Mouse (Mus musculus) CH12.LX (cell line): ENCODE data around the gene Grid1. TPM values are rescaled to one million over a fixed set of nuclear protein-coding genes. Genes with fewer than 3 reads are reported as not detected.

Experiments used
- DNase-seq: peaks from one replicate; pipeline ENCODE4 v3.0.0-alpha.2; 2013; ENCODE audit errors: extremely low read depth
- H3K27ac ChIP-seq: 2 replicates; pipeline ENCODE4 v1.5.1; 2012; ENCODE audit warnings: low read depth, mild to moderate bottlenecking, control low read depth, moderate library complexity; ENCODE audit not compliant: insufficient read depth
- H3K27me3 ChIP-seq: replicated peaks from 2 replicates; pipeline ENCODE3; 2012; ENCODE audit warnings: inconsistent platforms
- H3K36me3 ChIP-seq, 2 experiments: replicated peaks in 1 of 2; 2 replicates each; pipeline versions ENCODE3 to v1.6.1; 2012; ENCODE audit warnings: inconsistent platforms in 1 of 2, low read length in 1 of 2, mild to moderate bottlenecking in 1 of 2, mixed read lengths in 1 of 2, moderate library complexity in 1 of 2; ENCODE audit not compliant: control insufficient read depth in 1 of 2, insufficient read depth in 1 of 2
- H3K4me1 ChIP-seq, 2 experiments: 2 replicates each; pipeline ENCODE4 v1.6.1; 2012; ENCODE audit warnings: inconsistent platforms in 1 of 2, moderate library complexity in 1 of 2; ENCODE audit not compliant: insufficient read depth in 2 of 2, control insufficient read depth in 1 of 2
- H3K4me2 ChIP-seq: 2 replicates; pipeline ENCODE4 v1.6.1; 2012; ENCODE audit warnings: low read depth, mild to moderate bottlenecking, control low read depth; ENCODE audit not compliant: poor library complexity, insufficient read depth, severe bottlenecking
- H3K4me3 ChIP-seq, 3 experiments: fragments of 150-350 bp in 1 of 3; sonication (generic) in 1 of 3; replicated peaks in 1 of 3; 2 replicates each; pipeline versions ENCODE3 to v1.5.1; 2011 to 2012; ENCODE audit warnings: low read depth in 2 of 3, low read length in 2 of 3, mild to moderate bottlenecking in 2 of 3, moderate library complexity in 2 of 3, control low read depth in 1 of 3, improper control_type of control experiment in 1 of 3, inconsistent platforms in 1 of 3, mixed read lengths in 1 of 3; ENCODE audit not compliant: poor library complexity in 1 of 3
- H3K79me2 ChIP-seq: replicated peaks from 2 replicates; pipeline ENCODE4 v1.6.1; 2012; ENCODE audit warnings: mild to moderate bottlenecking, moderate library complexity; ENCODE audit not compliant: control insufficient read depth, poor library complexity, insufficient read depth, severe bottlenecking; ENCODE audit errors: extremely low read depth
- H3K9ac ChIP-seq: 2 replicates; pipeline ENCODE4 v1.6.1; 2012; ENCODE audit warnings: low read depth, mild to moderate bottlenecking, control low read depth, moderate library complexity; ENCODE audit not compliant: insufficient read depth
- H3K9me3 ChIP-seq: replicated peaks from 2 replicates; pipeline ENCODE3; 2012; ENCODE audit warnings: low read length, inconsistent platforms, mixed read lengths
- BHLHE40 ChIP-seq: IDR thresholded peaks from 2 replicates; pipeline ENCODE4 v1.6.1; 2011; ENCODE audit warnings: mild to moderate bottlenecking, low read depth, low read length, improper control_type of control experiment
- CTCF ChIP-seq, 2 experiments: IDR thresholded peaks in 1 of 2; conservative IDR thresholded peaks in 1 of 2; 2 replicates each; pipeline ENCODE4 v1.5.1; 2011 to 2012; ENCODE audit warnings: low read depth in 2 of 2, low read length in 2 of 2, improper control_type of control experiment in 1 of 2, inconsistent platforms in 1 of 2, mild to moderate bottlenecking in 1 of 2, moderate library complexity in 1 of 2
- EP300 ChIP-seq: IDR thresholded peaks from 2 replicates; pipeline ENCODE4 v1.6.1; 2011; ENCODE audit warnings: low read length, improper control_type of control experiment
- ETS1 ChIP-seq: conservative IDR thresholded peaks from 2 replicates; pipeline ENCODE4 v1.6.1; 2012; ENCODE audit warnings: low read depth, mild to moderate bottlenecking, inconsistent platforms, low read length, improper control_type of control experiment, moderate library complexity
- HCFC1 ChIP-seq: IDR thresholded peaks from 2 replicates; pipeline ENCODE4 v1.6.1; 2012; ENCODE audit warnings: low read depth, mild to moderate bottlenecking, inconsistent platforms, low read length, improper control_type of control experiment
- MAX ChIP-seq: IDR thresholded peaks from 2 replicates; pipeline ENCODE4 v1.6.1; 2011; ENCODE audit warnings: low read length, improper control_type of control experiment
- MAZ ChIP-seq: IDR thresholded peaks from 2 replicates; pipeline ENCODE4 v1.6.1; 2012; ENCODE audit warnings: low read depth, mild to moderate bottlenecking, inconsistent platforms, low read length, improper control_type of control experiment, moderate library complexity
- MYC ChIP-seq: IDR thresholded peaks from 2 replicates; pipeline ENCODE4 v1.6.1; 2011; ENCODE audit warnings: low read depth, mild to moderate bottlenecking, improper control_type of control experiment, low read length
- PAX5 ChIP-seq: IDR thresholded peaks from 2 replicates; pipeline ENCODE4 v1.6.1; 2012; ENCODE audit warnings: low read length, inconsistent platforms, mixed read lengths
- SMC3 ChIP-seq: IDR thresholded peaks from 2 replicates; pipeline ENCODE4 v1.6.1; 2011; ENCODE audit warnings: low read depth, low read length, improper control_type of control experiment
- ZMIZ1 ChIP-seq: IDR thresholded peaks from 2 replicates; pipeline ENCODE4 v1.6.1; 2012; ENCODE audit warnings: low read depth, mild to moderate bottlenecking, inconsistent platforms, low read length, improper control_type of control experiment
- dilution Hi-C: fragments of 300-500 bp; cut with MboI; formaldehyde crosslinking; loops from 2 replicates; pipeline ENCODE4 v1.14.3; 2020; ENCODE audit warnings: low sequenced_read_pairs; ENCODE audit not compliant: extremely low pct_unique_long_range_greater_than_20kb, extremely low pct_ligation_motif_present
- in situ Hi-C: fragments of 300-500 bp; cut with MboI; formaldehyde crosslinking; loops from 3 replicates; pipeline ENCODE4 v1.14.3; 2019; ENCODE audit warnings: low sequenced_read_pairs, low pct_ligation_motif_present, low pct_unique_long_range_greater_than_20kb, mixed read lengths
- polyA plus RNA-seq: library from polyadenylated mRNA; unstranded; fragments of >175 nt; gene quantifications from 2 replicates; pipeline ENCODE4 v1.2.1, GENCODE M21; 2012; ENCODE audit warnings: low read depth; ENCODE audit not compliant: insufficient read length
- total RNA-seq, 2 experiments: library from RNA; depleted of rRNA; stranded (reverse); fragments of 300-350 nt in 1 of 2; fragments of >200 nt in 1 of 2; gene quantifications; 2 replicates each; pipeline ENCODE4 v1.2.3; 2012 to 2014

The Grid1 gene
- total and polyA plus RNA-seq, 3 experiments = not detected

DNA sequence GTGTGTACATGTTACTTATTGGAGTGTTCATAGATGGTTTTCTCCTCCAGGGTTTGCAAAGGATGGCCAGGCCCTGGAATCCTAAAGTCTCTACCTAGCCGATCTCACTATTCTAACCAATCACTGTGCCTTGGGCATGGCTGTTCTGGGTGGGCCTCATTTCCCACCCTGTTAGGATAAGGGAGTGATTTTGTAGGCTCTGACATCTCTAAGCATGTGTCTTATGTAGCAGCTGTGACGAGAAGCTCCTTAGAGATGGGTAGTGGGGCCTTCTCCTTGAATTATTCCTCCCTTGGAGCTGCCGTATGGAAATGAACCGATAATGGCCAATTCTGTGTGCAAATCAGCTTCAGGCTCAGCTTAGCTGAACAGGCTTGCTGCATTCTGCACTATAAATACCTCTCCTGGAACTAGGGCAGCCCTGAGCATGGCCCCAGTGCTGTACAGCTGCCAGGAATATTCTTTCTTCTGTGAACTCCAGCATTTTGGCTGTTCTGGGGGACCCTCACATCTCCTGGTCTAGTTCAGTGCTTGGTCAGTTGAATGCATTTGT is 143.8 kb downstream of the Grid1 start:
- in situ Hi-C loops (no loop called here), dilution Hi-C loops (no loop called here)
- no peaks in the 10 kb centered on the region for H3K9me3 ChIP-seq
- H3K4me3 ChIP-seq = no peak overlapping the region
- H3K9ac ChIP-seq = no peak overlapping the region
- no peaks in the 10 kb centered on the region for H3K36me3 ChIP-seq
- no peak overlapping the region for H3K4me2 ChIP-seq
- H3K4me1 ChIP-seq = peaks cover 0 to 10% of the 10 kb centered on the region in 2 experiments; a peak in 2 of 4 replicates
- H3K27me3 ChIP-seq = no peaks in the 10 kb centered on the region
- no peak for DNase-seq
- no peaks in the 10 kb centered on the region for H3K79me2 ChIP-seq
- H3K27ac ChIP-seq = no peak overlapping the region
- TF ChIP-seq CTCF (conservative IDR thresholded peaks at IDR 0.05 in 1 of 2, IDR thresholded peaks at IDR 0.05 in 1 of 2; ENCODE audit: low read depth in 2 of 2, low read length in 2 of 2) (no peak), EP300 (no peak), ETS1 (no peak), BHLHE40 (no peak), PAX5 (no peak), MAX (no peak), SMC3 (no peak), HCFC1 (no peak)

DNA sequence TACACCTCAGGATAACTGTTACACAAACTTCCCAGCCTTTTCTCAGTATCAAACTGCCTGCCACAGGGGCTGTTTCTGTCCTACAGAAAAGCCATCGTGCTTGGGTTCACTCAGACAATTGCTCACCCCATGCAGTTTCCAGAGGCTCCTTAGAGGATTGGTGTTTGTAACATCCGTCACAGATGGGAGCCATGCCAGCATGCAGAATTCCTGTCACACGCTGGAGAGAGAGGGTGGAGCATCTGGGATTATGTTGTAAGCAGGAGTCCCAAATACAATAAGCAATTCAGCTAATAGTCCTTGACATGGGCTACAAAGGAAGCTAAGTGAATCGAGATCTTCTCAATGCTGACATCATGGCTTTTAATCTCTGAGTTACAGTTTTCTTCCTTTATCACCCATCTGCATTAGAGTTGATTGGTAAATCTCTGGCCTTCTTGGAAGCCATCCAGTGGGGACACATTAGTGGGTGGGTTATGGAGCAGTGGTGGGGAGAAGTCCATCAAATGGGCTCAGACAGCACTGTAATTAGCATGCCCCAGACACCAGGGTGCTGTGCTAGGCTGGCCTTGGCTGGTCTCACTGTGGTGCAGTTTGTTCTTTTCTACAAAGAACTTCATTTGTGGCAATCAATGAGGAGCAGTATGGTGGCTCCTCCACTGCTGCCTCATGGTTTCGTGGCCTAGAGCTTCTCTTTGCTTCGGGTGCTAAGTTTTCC is 149.4 kb downstream of the Grid1 start:
- Histone ChIP-seq H3K4me3 (no peak overlapping the region), H3K36me3 (no peaks in the 10 kb centered on the region), H3K9ac (no peak overlapping the region), H3K27me3 (no peaks in the 10 kb centered on the region), H3K79me2 (no peaks in the 10 kb centered on the region), H3K4me2 (no peak overlapping the region), H3K9me3 (no peaks in the 10 kb centered on the region), H3K27ac (no peak overlapping the region), H3K4me1 (peaks cover 0 to 13% of the 10 kb centered on the region in 2 experiments; a peak in 2 of 4 replicates)
- no peak for DNase-seq
- no peak for TF ChIP-seq MAZ
- no peak for TF ChIP-seq MYC
- dilution Hi-C loops = no loop called here
- in situ Hi-C loops = no loop called here

DNA sequence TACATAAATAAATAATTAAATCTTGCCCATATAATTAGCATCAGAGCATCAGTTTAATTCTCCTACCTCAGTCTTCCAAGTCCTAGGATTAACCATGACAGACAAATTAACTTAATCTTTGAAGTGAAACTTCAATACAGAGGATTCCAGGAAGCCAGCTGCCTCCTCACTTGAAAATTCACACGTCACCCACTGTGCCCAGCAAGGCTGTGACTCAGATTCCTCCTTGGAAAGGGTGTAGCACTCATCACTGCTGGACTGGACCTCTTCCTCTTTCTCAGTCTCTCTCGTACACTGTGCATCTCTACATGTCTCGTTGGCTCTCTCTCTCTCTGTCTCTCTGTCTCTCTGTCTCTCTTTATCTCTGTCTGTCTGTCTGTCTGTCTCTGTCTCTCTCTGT is 153.0 kb downstream of the Grid1 start:
- no peaks in the 10 kb centered on the region for H3K9me3 ChIP-seq
- H3K4me2 ChIP-seq = no peak overlapping the region
- dilution Hi-C loops (no loop called here), in situ Hi-C loops (no loop called here)
- H3K9ac ChIP-seq = no peak overlapping the region
- no peak for TF ChIP-seq ZMIZ1
- TF ChIP-seq, all 38 proteins: peak for 0
- no peaks in the 10 kb centered on the region for H3K36me3 ChIP-seq
- no peak overlapping the region for H3K4me3 ChIP-seq
- no peak for DNase-seq
- H3K79me2 ChIP-seq = no peaks in the 10 kb centered on the region
- no peak overlapping the region for H3K27ac ChIP-seq
- H3K27me3 ChIP-seq = no peaks in the 10 kb centered on the region
- peaks cover 0 to 9% of the 10 kb centered on the region in 2 experiments; a peak in 1 of 4 replicates for H3K4me1 ChIP-seq
